Mouse (Mus musculus): ENCODE results near the gene Schip1. TPM values are rescaled to one million over a fixed set of nuclear protein-coding genes. Genes with fewer than 3 reads are reported as not detected.

The Schip1 gene
- polyA plus RNA-seq, 1 experiment from 2014 or later: 71.8 TPM

DNA sequence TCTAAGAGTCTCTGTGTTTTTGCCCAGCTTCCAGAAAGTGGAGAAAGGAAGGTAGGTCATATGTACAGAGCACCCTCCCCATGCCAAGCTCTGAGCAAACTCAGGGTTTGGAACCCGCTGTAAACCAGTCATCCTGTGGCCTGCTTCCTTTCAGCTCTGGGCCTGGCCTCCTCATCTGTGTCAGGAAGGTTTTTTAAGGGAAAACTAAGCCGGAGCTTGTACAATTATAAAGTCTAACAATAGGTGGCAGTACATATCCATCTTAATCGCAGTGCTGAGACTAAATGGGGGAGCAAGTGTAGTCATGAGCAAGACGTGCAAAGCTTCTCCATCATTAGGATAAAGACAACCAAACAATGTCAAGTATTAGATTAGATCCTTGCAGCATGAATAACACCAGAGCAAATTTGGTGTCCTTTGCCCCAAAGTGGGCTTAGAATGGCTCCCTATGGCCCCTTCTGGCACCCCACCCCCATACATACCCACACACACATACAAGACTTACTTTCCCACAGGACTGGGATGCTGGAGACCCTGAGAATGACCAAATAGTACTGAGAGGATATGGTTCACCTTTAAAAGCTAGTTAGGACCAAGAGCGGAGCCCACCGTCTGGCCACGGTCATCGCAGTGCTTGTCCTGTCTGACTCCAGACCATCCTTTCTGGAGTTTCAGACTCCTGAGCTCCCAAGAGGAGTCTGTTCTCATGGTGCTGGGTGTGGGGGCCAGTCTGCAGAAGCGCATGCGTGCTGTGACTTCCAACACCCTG lies 550.6 kb downstream of the Schip1 start:
- peak; percentile 23; the same call in 1 of the 2 replicates for ATAC-seq (replicated peaks; ENCODE audit: low FRiP score, low read depth)
- Histone ChIP-seq H3K27me3 (ENCODE audit: insufficient read depth, low read length) (no peaks in the 10 kb centered on the region), H3K4me1 (replicated peaks; ENCODE audit: insufficient read depth, low read length) (peaks cover 9% of the 10 kb centered on the region; the same call in 1 of the 2 replicates), H3K4me3 (replicated peaks; ENCODE audit: low read depth, low read length) (no peak overlapping the region), H3K9me3 (replicated peaks; ENCODE audit: low read length) (no peaks in the 10 kb centered on the region), H3K4me2 (ENCODE audit: low read length) (no peak overlapping the region), H3K27ac (no peak overlapping the region), H3K9ac (ENCODE audit: low read depth, low read length) (no peak overlapping the region), H3K36me3 (ENCODE audit: insufficient read depth, low read length) (no peaks in the 10 kb centered on the region)
- peak; percentile 75 for TF ChIP-seq CTCF (IDR thresholded peaks at IDR 0.05; ENCODE audit: low read depth)
- peak; percentile 91 for DNase-seq (ENCODE audit: low spot score)
- WGBS: 67% methylated on average over 10 of the region's 10 CpGs

DNA sequence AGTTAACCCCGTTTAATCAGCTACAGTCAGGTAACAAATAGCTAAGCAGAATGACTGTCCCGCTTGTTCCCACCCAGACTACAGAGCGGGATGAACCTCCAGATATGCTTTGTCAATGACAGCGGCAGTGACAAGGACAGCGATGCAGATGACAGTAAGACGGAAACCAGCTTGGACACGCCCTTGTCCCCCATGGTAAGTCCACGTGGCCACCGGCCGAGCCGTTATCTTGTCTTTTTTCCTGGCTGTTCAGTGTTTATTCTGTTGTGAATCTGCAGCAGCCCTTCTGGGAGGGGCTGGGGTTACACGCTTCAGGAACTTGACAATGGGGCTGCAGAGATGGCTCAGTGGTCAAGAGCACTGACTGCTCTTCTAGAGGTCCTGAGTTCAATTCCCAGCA lies 551.8 kb downstream of the Schip1 start:
- ATAC-seq (replicated peaks; ENCODE audit: low FRiP score, low read depth) (no peak), DNase-seq (ENCODE audit: low spot score) (no peak)
- TF ChIP-seq CTCF (IDR thresholded peaks at IDR 0.05; ENCODE audit: low read depth): no peak
- no peak overlapping the region for H3K4me2 ChIP-seq (ENCODE audit: low read length)
- H3K27me3 ChIP-seq (ENCODE audit: insufficient read depth, low read length): no peaks in the 10 kb centered on the region
- H3K9ac ChIP-seq (ENCODE audit: low read depth, low read length): no peak overlapping the region
- no peaks in the 10 kb centered on the region for H3K9me3 ChIP-seq (replicated peaks; ENCODE audit: low read length)
- no peak overlapping the region for H3K4me3 ChIP-seq (replicated peaks; ENCODE audit: low read depth, low read length)
- 0 out of 2 replicates have a peak, but pooled peaks cover 8% of the 10 kb centered on the region for H3K36me3 ChIP-seq (ENCODE audit: insufficient read depth, low read length)
- WGBS: 78% methylated on average over 12 of the region's 12 CpGs
- no peak overlapping the region for H3K27ac ChIP-seq
- H3K4me1 ChIP-seq (replicated peaks; ENCODE audit: insufficient read depth, low read length): peaks cover 2% of the 10 kb centered on the region; the same call in 1 of the 2 replicates

GRCm38 (mm10) chr3:68617708-68618107 lies 553.1 kb downstream of the Schip1 start:
- no peak for ATAC-seq (replicated peaks; ENCODE audit: low FRiP score, low read depth)

DNA sequence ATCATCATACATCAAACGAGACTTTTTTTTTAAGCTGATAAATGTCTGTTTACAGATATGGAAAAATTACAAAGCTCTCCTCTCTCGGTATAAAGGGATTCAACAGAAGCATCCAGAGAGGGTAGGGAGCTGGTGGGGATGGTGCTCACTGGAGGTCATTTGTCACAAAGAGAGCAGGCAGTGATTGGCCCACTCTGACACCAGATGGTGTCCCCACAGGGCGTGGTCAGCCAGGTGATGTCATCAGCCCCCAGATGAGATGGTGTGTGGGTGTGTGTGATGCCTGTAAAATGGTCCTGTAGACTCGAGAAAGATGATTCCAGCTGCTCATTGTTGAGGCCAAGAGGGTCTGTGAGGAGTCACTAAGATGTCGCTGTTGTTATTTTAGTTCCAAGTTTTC lies 554.5 kb downstream of the Schip1 start:
- Histone ChIP-seq H3K36me3 (ENCODE audit: insufficient read depth, low read length) (0 out of 2 replicates have a peak, but pooled peaks cover 9% of the 10 kb centered on the region), H3K27me3 (ENCODE audit: insufficient read depth, low read length) (no peaks in the 10 kb centered on the region), H3K4me2 (ENCODE audit: low read length) (no peak overlapping the region), H3K9ac (ENCODE audit: low read depth, low read length) (no peak overlapping the region), H3K4me3 (replicated peaks; ENCODE audit: low read depth, low read length) (no peak overlapping the region), H3K27ac (no peak overlapping the region), H3K9me3 (replicated peaks; ENCODE audit: low read length) (no peaks in the 10 kb centered on the region), H3K4me1 (replicated peaks; ENCODE audit: insufficient read depth, low read length) (no peaks in the 10 kb centered on the region)
- ATAC-seq (replicated peaks; ENCODE audit: low FRiP score, low read depth) (no peak), DNase-seq (ENCODE audit: low spot score) (no peak)
- WGBS: 63% methylated on average over 5 of the region's 5 CpGs
- no peak for TF ChIP-seq CTCF (IDR thresholded peaks at IDR 0.05; ENCODE audit: low read depth)

More at GRCm38 (mm10) chr3:68617708-68618107, 553.1 kb downstream of the Schip1 start:
- Histone ChIP-seq H3K4me2 (ENCODE audit: low read length) (no peak overlapping the region), H3K4me3 (replicated peaks; ENCODE audit: low read depth, low read length) (no peak overlapping the region), H3K9ac (ENCODE audit: low read depth, low read length) (no peak overlapping the region), H3K4me1 (replicated peaks; ENCODE audit: insufficient read depth, low read length) (no peaks in the 10 kb centered on the region), H3K9me3 (replicated peaks; ENCODE audit: low read length) (no peaks in the 10 kb centered on the region), H3K27me3 (ENCODE audit: insufficient read depth, low read length) (no peaks in the 10 kb centered on the region), H3K36me3 (ENCODE audit: insufficient read depth, low read length) (0 out of 2 replicates have a peak, but pooled peaks cover 9% of the 10 kb centered on the region), H3K27ac (no peak overlapping the region)
- DNase-seq (ENCODE audit: low spot score): no peak
- WGBS: 76% methylated on average over 10 of the region's 10 CpGs
- TF ChIP-seq CTCF (IDR thresholded peaks at IDR 0.05; ENCODE audit: low read depth): no peak

- 93% methylated on average over 3 of the region's 3 CpGs for WGBS
- DNase-seq (ENCODE audit: low spot score): no peak
- ATAC-seq (replicated peaks; ENCODE audit: low FRiP score, low read depth): no peak
- Histone ChIP-seq H3K9ac (ENCODE audit: low read depth, low read length) (no peak overlapping the region), H3K4me2 (ENCODE audit: low read length) (no peak overlapping the region), H3K4me3 (replicated peaks; ENCODE audit: low read depth, low read length) (no peak overlapping the region), H3K27ac (no peak overlapping the region), H3K36me3 (ENCODE audit: insufficient read depth, low read length) (0 out of 2 replicates have a peak, but pooled peaks cover 9% of the 10 kb centered on the region), H3K9me3 (replicated peaks; ENCODE audit: low read length) (no peaks in the 10 kb centered on the region), H3K27me3 (ENCODE audit: insufficient read depth, low read length) (no peaks in the 10 kb centered on the region), H3K4me1 (replicated peaks; ENCODE audit: insufficient read depth, low read length) (no peaks in the 10 kb centered on the region)
- TF ChIP-seq CTCF (IDR thresholded peaks at IDR 0.05; ENCODE audit: low read depth): no peak
Observed at GRCm38 (mm10) chr3:68621971-68622370, 557.4 kb downstream of the Schip1 start.

DNA sequence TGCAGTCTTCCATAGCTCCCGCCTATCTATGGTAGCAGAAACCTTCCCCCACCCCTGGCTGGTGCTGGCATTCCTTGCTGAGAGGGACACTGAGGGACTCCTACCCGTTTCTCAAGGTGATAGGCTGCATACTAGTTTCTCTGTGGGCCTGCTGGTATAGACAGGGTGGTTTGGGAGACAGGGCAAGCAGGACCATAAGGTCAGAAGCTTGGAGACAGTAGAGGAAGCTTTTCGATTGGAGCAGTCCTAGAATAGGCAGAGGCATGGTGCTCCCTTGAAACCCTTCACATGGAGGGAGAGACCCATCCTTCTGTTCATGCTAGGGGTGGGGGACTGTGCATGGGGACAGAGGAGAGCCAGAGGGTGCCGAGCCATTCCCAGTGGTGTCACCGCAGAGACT lies 558.4 kb downstream of the Schip1 start:
- H3K9me3 ChIP-seq (replicated peaks; ENCODE audit: low read length): no peaks in the 10 kb centered on the region
- 90% methylated on average over 5 of the region's 5 CpGs for WGBS
- no peak overlapping the region for H3K4me3 ChIP-seq (replicated peaks; ENCODE audit: low read depth, low read length)
- no peak overlapping the region for H3K9ac ChIP-seq (ENCODE audit: low read depth, low read length)
- no peak for ATAC-seq (replicated peaks; ENCODE audit: low FRiP score, low read depth)
- 0 out of 2 replicates have a peak, but pooled peaks cover 9% of the 10 kb centered on the region for H3K36me3 ChIP-seq (ENCODE audit: insufficient read depth, low read length)
- no peak overlapping the region for H3K4me2 ChIP-seq (ENCODE audit: low read length)
- no peaks in the 10 kb centered on the region for H3K27me3 ChIP-seq (ENCODE audit: insufficient read depth, low read length)
- DNase-seq (ENCODE audit: low spot score): no peak
- no peak overlapping the region for H3K27ac ChIP-seq
- no peaks in the 10 kb centered on the region for H3K4me1 ChIP-seq (replicated peaks; ENCODE audit: insufficient read depth, low read length)
- no peak for TF ChIP-seq CTCF (IDR thresholded peaks at IDR 0.05; ENCODE audit: low read depth)
